Mouse (Mus musculus): Measurements from ENCODE around the gene Sf3a2.
"Not testable (repeated sequence)": the region's sequence is repeated elsewhere in the genome, so short reads cannot be mapped to it uniquely, and the experiment has no call there.

Gene Sf3a2

GRCm38 (mm10) chr10:80824827-80825226, 26.8 kb downstream of the Sf3a2 start:
- DNase-seq (ENCODE audit: low spot score in 2 of 2), result no peak

GRCm38 (mm10) chr10:80826151-80827062, 28.4 kb downstream of the Sf3a2 start, which contains the start of gene Oaz1:
Gene Oaz1, plus strand, starts transcription at chr10:80826656.
- peak; percentile 99 to 100 for DNase-seq (ENCODE audit: low spot score in 2 of 2)

GRCm38 (mm10) chr10:80827063-80827869, 29.3 kb downstream of the Sf3a2 start:
- DNase-seq (ENCODE audit: low spot score in 2 of 2), result no peak

DNA sequence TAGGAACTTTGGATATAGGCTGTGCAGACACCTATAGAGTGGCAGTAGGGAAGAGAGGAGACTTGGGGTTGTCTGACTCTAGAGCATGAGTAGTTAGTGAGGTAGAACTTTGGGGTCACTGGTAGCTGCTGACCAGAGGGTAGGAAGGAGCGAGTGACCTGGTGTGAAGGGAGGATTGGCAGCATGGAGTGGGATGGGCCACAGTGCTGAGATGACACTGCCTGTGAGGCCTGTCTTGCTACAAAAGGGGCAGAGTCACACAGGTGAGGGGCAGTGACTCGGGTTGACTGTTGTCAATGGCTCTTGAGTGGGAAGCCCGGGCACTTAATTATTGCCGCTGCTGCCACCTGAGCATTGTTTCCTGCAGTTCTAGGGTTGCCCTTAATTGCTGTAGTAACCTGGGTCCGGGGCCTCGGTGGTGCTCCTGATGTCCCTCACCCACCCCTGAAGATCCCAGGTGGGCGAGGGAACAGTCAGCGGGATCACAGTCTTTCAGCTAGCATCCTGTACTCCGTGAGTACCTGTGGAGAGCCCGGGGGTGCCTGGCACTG, 29.9 kb downstream of the Sf3a2 start:
- no peak for DNase-seq (ENCODE audit: low spot score in 2 of 2)

DNA sequence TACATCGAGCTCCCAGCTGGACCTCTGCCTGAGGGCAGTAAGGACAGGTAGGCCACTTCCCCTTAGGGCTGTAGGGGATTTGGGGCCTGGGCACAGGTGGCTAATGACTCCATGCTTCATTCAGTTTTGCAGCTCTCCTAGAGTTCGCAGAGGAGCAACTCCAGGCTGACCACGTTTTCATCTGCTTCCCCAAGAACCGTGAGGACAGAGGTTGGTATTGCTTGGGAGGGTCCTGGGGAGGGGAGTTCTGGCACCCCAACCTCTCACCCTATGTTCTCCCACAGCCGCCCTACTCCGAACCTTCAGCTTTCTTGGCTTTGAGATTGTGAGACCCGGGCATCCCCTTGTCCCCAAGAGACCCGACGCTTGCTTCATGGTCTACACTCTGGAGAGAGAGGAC, 30.6 kb downstream of the Sf3a2 start:
- not testable (repeated sequence) for DNase-seq (ENCODE audit: low spot score in 2 of 2)

DNA sequence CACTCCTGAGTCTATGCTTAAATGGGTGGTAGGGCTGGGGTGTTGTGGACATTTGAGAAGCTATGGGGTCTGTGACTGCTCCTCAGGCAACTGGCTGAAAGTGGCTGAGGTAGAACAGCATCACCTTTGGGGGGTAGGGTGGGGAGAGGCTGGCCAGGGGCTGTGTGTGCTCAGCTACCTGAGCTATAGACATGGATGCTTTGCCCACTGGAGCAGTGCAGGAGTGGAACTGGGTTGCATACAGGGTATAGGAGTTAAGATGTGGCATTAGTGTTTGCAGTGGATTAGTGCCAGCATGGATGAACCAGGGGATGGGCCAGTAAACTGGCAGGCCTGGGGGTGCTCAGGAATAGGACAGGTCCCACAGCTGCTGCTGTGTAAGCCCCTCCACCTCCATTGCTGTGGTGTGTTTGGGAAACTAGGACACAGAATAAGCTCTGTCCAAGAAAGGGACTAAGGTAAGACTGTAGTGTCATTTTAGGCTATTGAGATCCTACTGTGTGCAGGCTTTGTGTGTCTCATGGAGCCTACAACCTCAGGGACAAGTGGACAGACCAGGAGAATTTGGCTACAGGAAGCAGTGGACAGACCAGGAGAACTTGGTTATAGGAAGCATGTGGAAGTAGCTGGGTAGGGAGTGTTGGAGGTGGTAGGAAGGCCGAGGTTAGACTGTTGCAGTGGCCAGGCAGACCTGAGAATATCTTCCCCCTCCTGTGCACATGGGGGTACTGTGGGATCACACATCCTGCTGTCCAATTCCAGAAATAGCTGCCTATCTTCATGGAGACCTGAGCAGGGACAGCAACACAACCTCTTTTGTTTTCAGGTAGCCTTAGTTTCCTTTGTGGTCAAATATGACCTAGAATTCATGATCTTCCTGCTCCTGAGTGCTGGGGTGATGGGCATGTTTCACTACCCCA, 31.6 kb downstream of the Sf3a2 start:
- no peak for DNase-seq (ENCODE audit: low spot score in 2 of 2)

DNA sequence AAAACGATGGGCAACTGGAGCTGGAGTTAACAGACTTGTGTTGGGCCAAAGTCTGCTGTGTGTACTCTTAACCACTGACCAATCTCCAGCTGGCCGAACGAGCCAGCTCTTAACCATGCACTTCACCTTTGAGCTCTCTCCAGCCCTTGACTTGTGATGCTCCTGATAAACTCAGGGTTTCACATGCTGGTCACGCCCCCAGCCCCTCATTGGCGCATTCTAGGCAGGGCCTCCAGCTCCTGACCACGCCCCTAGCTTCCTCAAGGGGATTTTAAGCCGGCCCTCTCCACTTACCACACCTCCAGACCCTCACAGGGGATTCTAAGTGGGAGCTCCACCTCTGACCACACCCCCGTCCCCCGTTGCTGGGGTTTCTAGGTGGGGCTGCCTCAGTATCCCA, 33.1 kb downstream of the Sf3a2 start:
- DNase-seq (ENCODE audit: low spot score in 2 of 2), result no peak

GRCm38 (mm10) chr10:80832818-80833217, 34.8 kb downstream of the Sf3a2 start:
- no peak for DNase-seq (ENCODE audit: low spot score in 2 of 2)

- DNase-seq (ENCODE audit: low spot score in 2 of 2), result no peak
Observed at GRCm38 (mm10) chr10:80835617-80836016, 37.6 kb downstream of the Sf3a2 start.

DNA sequence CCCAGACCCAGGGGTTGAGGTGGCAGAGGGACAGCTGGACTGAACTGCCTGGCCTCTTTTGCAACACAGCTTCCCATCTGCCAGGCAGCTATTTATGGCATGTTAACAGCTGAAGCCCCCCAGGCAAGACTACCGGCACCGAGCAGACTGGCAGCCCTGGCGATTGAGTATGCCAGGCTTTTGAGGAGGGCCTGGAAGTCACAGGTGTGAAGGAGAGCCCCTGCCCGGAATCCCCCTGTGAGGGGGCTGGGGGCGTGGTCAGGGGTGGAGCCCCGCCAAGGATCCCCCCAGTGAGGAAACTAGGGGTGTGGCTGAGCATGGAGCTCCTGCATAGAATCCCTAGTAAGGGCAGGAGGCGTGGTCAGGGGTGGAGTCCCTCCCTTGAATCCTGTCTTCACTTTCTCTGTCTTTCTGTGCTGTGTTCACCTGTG, 39.0 kb downstream of the Sf3a2 start:
- DNase-seq (ENCODE audit: low spot score in 2 of 2), result no peak

- no peak for DNase-seq (ENCODE audit: low spot score in 2 of 2)
Observed at GRCm38 (mm10) chr10:80837827-80838226, 39.8 kb downstream of the Sf3a2 start.

DNA sequence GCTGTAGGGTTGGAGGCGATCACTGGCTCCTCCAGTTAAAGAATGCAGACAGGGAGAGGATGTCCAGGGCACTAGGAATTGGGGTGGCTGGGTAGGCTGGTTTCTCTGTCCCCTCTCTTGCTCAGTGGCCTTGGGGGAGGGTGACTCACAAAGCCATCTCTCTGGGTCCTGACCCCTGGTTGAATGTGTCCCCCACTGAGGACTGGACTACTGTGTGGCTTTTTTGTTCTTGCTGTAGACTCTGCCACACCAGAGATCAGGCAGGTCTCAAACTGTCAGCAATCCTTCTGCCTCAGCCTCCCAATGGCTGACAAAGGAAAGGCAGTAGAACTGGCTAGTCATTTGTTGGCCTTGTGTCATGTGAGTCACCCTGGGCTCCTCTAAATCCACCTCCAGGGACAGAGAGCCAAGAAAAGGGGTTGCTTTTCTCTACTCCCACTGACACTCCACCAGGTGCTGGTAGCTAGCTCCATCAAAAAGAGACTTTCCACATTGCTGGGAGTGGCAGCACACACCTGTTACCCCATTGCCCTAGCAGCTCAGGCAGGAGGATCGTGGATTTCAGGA, 40.4 kb downstream of the Sf3a2 start:
- no peak for DNase-seq (ENCODE audit: low spot score in 2 of 2)

DNA sequence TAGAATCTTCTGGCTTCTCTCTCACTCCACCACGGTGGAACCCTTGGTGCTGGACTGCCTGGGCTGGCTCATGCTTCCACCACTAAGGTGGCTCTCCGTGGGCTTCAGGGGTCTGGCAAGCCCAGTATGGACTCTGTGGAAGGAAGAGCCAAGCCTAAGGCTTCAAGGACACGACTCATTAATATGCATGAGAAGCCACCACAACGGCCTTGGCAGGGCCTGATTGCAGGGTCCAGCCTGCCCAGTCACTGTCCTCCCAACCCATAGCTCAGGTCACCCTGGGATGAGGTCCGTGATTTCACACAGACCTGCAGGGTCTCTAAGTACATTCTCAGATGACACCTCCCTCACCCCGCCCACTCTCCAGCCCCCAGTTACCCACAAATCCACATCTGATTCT, 41.9 kb downstream of the Sf3a2 start:
- no peak for DNase-seq (ENCODE audit: low spot score in 2 of 2)

DNA sequence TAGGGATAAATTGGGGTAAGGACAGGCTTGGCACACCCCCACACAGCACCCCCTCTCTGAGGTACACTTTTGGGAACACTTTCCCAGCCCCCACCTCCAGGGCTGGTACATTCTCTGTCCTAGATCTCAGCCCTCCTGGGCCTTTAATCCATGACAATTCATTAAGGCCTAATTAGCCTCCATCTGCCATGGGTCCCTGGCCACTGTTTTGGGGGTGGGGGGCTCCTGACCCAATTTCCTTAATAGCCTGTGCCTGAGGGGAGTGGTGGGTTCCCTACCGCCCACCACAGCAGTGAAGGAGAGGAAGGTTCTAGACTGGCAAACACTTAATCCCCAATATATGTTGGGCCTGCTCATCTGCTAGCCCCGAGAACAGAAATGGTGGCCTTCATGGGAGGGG, 43.7 kb downstream of the Sf3a2 start:
- DNase-seq (ENCODE audit: low spot score in 2 of 2), result no peak

DNA sequence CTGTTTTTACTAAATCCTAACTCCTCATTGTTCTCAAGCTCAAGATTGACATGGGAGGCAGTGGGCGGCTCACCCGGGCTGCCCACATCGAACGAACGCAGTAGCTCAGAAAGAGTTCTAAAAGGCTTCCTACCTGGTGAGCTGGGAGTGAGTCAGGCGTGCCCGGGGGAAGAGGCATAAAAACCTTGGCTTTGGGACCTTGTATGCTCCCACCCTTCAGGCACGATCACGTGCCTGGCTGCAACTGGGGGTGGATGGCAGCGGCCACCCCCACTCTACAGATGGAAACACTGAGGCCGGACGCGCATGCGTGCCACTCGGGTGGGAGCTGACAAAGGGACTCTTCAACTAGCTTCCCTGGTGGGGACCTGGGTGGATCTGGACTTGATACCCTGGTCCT, 44.3 kb downstream of the Sf3a2 start:
- peak; percentile 56 to 59 for DNase-seq (ENCODE audit: low spot score in 2 of 2)

DNA sequence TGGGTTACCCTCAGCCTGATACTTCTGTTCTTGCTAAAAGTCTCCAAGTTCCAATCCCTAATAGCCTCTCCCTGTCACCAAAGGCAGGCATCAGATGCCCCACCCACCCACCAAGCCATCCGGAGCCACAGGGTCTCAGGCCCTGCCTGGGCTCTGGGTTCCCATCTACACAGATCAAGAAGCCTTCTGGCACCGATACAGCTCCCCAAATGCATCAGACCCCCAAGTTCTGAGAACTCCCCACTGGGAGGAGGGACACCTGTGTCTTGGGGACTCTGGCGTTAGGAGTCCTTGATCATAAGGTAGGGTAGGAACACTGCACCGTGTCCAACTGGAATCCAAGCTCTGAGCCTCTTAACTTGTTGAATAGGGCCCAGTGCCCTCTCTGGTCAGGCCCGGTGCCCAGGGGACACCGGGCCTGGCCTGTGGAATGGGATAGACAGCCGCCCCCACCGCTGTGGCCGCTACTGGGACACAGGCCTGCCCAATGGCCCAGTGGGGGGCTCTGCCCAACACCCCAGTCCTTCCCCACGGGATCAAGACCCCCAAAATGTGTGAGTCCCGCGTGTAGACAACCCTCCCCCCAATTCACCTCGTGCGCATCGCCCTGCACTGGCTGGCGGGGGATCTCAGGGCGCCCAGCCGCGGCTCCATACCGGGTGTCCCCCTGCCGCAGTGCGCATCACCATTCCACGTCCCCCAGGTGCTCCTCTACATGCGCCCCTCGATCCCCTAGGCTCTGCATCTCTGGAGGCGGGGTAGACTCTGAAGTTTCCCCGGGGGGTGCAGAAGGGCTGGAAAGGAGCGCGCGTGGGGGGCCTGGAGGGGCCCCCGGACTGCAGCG, 45.3 kb downstream of the Sf3a2 start:
- DNase-seq (ENCODE audit: low spot score in 2 of 2), result no peak

DNA sequence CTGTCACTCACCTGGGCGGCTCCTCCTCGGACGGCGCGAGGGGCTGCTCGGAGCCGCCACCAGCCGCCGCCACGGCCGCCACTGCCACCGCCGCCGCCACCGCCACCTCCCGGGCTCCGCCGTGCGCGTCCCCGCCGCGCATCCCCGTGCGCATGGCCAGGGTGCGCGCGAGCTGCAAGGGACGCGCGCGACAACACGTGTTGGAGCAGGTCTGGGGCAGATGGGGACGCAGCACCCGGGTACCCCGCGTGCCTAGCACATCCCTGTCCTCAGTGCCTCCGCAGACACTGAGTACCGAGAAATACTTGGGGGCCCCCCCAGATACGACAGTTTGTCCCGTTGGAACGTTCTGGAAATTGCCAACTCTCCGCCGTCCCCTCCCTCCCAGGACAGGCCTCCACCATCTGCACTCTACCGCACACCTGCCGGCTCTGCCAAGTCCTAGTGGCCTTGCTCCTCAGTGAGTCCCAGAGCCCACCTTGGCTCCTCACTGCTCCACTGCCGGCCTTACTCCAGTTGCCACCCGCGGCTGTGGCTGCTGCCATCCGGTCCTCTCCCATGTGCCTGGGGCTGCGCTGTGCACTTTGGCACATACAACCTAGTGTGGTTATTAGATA, 46.0 kb downstream of the Sf3a2 start, which contains the start of gene Lingo3:
Lingo3 (minus strand) TSS at position 109 of the 617 bp plus-strand sequence.
- DNase-seq (ENCODE audit: low spot score in 2 of 2), result peak; percentile 54 to 57

DNA sequence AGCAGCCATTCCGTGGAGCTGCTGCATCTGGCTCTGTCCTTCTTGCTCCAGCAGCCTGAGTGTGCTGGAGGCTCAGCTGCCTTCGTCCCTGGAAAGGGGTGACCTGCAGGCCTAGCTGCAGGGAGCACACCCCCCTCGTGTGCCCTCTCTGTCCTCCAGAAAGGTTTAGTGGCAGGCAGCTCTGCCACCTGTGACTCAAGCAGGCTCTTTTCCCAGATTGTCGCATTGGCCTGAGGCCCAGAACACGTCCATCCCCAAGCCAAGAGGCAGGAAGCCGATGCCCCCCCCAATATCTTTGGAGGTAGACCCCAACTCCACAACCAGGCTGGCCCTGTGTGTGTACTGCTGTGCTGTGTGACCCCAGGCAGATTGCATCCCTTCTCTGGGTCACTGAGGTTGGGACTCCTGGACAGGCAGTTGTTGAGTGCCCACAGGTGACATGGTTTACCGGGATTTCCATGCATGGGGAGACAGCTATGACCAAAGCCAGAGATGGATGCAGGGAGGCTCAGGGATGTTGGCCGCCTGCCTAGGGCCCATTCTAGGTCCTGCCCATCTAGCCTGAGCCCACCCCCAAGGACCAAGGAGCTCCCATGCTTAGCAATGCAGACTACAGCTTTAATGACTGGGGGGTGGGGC, 47.2 kb downstream of the Sf3a2 start:
- no peak for DNase-seq (ENCODE audit: low spot score in 2 of 2)

GRCm38 (mm10) chr10:80845732-80846131, 47.7 kb downstream of the Sf3a2 start:
- DNase-seq (ENCODE audit: low spot score in 2 of 2), result peak; percentile 44 to 54
